Comparison of ENCODE assay signal across 19 mouse cellular contexts in genomic region chr1:54122551-54122950, GRCm38 (mm10).
DNase-seq lines count a peak whose midpoint lies in the region; ATAC-seq and TF ChIP-seq lines count a peak whose summit lies in the region.
"Had no signal": no experiment of that assay in that cellular context is flagged by ENCODE, and none has a peak within 500 bp of the region (broad histone marks: within the 10 kb centered on the region; RNA-seq: fewer than 3 reads in every experiment).

No protein-coding gene starts in this region.

- DNase-seq in frontal cortex, postnatal 25 days (ENCODE audit: low spot score in 2 of 2) = no peak
- DNase-seq in limb, embryonic 10.5 days (ENCODE audit: low spot score) = no peak
- DNase-seq in cerebellum, adult 11 months = no peak
- no peak for DNase-seq in thymus, postnatal 14 days
- DNase-seq: adrenal gland, postnatal 10 days; cerebellum, adult 18-20 months; cerebellum, adult 9-11 months; cerebellum, postnatal 36 days; gastrocnemius, adult 2 months; gastrocnemius, postnatal 25 days; heart, adult 18-20 months; heart, postnatal 10 days had no signal

- H3K4me3 ChIP-seq in limb, embryonic 13.5 days = no peak overlapping the region
- H3K4me3 ChIP-seq in limb, embryonic 10.5 days = no peak overlapping the region
- H3K4me3 ChIP-seq in cortical plate, adult 2 months (ENCODE audit: insufficient read depth, low read length) = no peak overlapping the region
- H3K4me3 ChIP-seq: embryonic facial prominence, embryonic 10.5 days; forebrain, embryonic 13.5 days; gastrocnemius, adult 2 months; heart, embryonic 10.5 days; hindbrain, embryonic 15.5 days had no signal

- no peaks in the 10 kb centered on the region for H3K36me3 ChIP-seq in limb, embryonic 13.5 days
- no peaks in the 10 kb centered on the region for H3K36me3 ChIP-seq in limb, embryonic 10.5 days
- H3K36me3 ChIP-seq: embryonic facial prominence, embryonic 10.5 days; heart, embryonic 10.5 days; hindbrain, embryonic 15.5 days had no signal

- ATAC-seq in frontal cortex, adult (ENCODE audit: low TSS enrichment) = peak; percentile 7; the same call in 1 of the 2 replicates
- ATAC-seq in limb, embryonic 13.5 days (ENCODE audit: low FRiP score, low read depth) = peak; percentile 29; the same call in 1 of the 2 replicates
- ATAC-seq: forebrain, embryonic 13.5 days had no signal

- no peaks in the 10 kb centered on the region for H3K27me3 ChIP-seq in limb, embryonic 13.5 days
- H3K27me3 ChIP-seq in limb, embryonic 10.5 days (ENCODE audit: low read depth, poor library complexity, severe bottlenecking) = no peaks in the 10 kb centered on the region
- H3K27me3 ChIP-seq: forebrain, embryonic 13.5 days; hindbrain, embryonic 15.5 days had no signal

- no peaks in the 10 kb centered on the region for H3K9me3 ChIP-seq in limb, embryonic 13.5 days
- H3K9me3 ChIP-seq in limb, embryonic 10.5 days (replicated peaks) = no peaks in the 10 kb centered on the region
- H3K9me3 ChIP-seq: embryonic facial prominence, embryonic 10.5 days; forebrain, embryonic 13.5 days; heart, embryonic 10.5 days; hindbrain, embryonic 15.5 days had no signal

- no peak overlapping the region for H3K27ac ChIP-seq in limb, embryonic 13.5 days
- no peak overlapping the region for H3K27ac ChIP-seq in limb, embryonic 10.5 days
- H3K27ac ChIP-seq in cortical plate, adult 2 months (ENCODE audit: insufficient read depth, low read length) = peak overlapping the region; percentile 49; the same call in 1 of the 2 replicates
- H3K27ac ChIP-seq: embryonic facial prominence, embryonic 10.5 days; forebrain, embryonic 13.5 days; gastrocnemius, adult 2 months; heart, embryonic 10.5 days had no signal

- no peak overlapping the region for H3K4me2 ChIP-seq in limb, embryonic 13.5 days (replicated peaks)
- H3K4me2 ChIP-seq: forebrain, embryonic 13.5 days; hindbrain, embryonic 15.5 days had no signal

- peaks cover 29% of the 10 kb centered on the region for H3K4me1 ChIP-seq in limb, embryonic 13.5 days
- H3K4me1 ChIP-seq in limb, embryonic 10.5 days = peaks cover 14% of the 10 kb centered on the region; the same call in 1 of the 2 replicates
- peaks cover 10% of the 10 kb centered on the region for H3K4me1 ChIP-seq in cortical plate, adult 2 months (ENCODE audit: control insufficient read depth, insufficient read depth, low read length)

- 42% methylated on average over 2 of the region's 2 CpGs for WGBS in limb, embryonic 13.5 days
- 82% methylated on average over 2 of the region's 2 CpGs for WGBS in limb, embryonic 10.5 days

- no peak overlapping the region for H3K9ac ChIP-seq in limb, embryonic 13.5 days
- H3K9ac ChIP-seq: forebrain, embryonic 13.5 days; hindbrain, embryonic 15.5 days had no signal

- no peak for TF ChIP-seq CTCF in cortical plate, adult 2 months (IDR thresholded peaks at IDR 0.05; ENCODE audit: extremely low read depth, insufficient read depth, low read length)

- no peak for TF ChIP-seq POLR2A in cortical plate, adult 2 months (IDR thresholded peaks at IDR 0.05; ENCODE audit: extremely low read depth, insufficient read depth, low read length)
